Mouse (Mus musculus) lung, postnatal 0 days (tissue): ENCODE results near the gene Blcap.

Source experiments
- CTCF ChIP-seq: IDR thresholded peaks from 2 replicates; pipeline ENCODE4 v1.5.1; 2016; ENCODE audit warnings: antibody characterized with exemption, mild to moderate bottlenecking
- EP300 ChIP-seq: IDR thresholded peaks from 2 replicates; pipeline ENCODE4 v1.6.1; 2016; ENCODE audit warnings: antibody characterized with exemption, mild to moderate bottlenecking, control low read depth

- TF ChIP-seq CTCF (no peak), EP300 (no peak)
Observed at GRCm38 (mm10) chr2:157514353-157514752, 56.7 kb downstream of the Blcap start.
